Mouse (Mus musculus): Measurements from ENCODE around the gene Ubald2. TPM values are rescaled to one million over a fixed set of nuclear protein-coding genes. Genes with fewer than 3 reads are reported as not detected.

The Ubald2 gene
- polyA plus RNA-seq, 1 experiment, result 377 TPM

- peaks cover 4% of the 10 kb centered on the region; the same call in 1 of the 2 replicates for H3K9me3 ChIP-seq (ENCODE audit: control insufficient read depth, low read length)
- no peaks in the 10 kb centered on the region for H3K36me3 ChIP-seq (ENCODE audit: control insufficient read depth)
- H3K4me1 ChIP-seq (ENCODE audit: control insufficient read depth), result peaks cover 17% of the 10 kb centered on the region
- no peak for TF ChIP-seq TAL1 (IDR thresholded peaks at IDR 0.05; ENCODE audit: low read length)
- no peak for TF ChIP-seq GATA1 (IDR thresholded peaks at IDR 0.05; ENCODE audit: low read length)
- H3K27me3 ChIP-seq (ENCODE audit: control insufficient read depth), result peaks cover 58% of the 10 kb centered on the region
- H3K4me3 ChIP-seq (replicated peaks), result peak within 1 kb of the TSS; percentile 64
These were observed 20.8 kb upstream of the Ubald2 start, which contains the start of gene Rnf157 for GRCm38 (mm10) chr11:116412904-116413630. Gene Rnf157 (minus strand): TSS chr11:116413032.

GRCm38 (mm10) chr11:116413631-116414022 lies 20.3 kb upstream of the Ubald2 start:
- Histone ChIP-seq H3K36me3 (ENCODE audit: control insufficient read depth) (no peaks in the 10 kb centered on the region), H3K9me3 (ENCODE audit: control insufficient read depth, low read length) (peaks cover 4% of the 10 kb centered on the region; the same call in 1 of the 2 replicates), H3K4me3 (replicated peaks) (no peak overlapping the region), H3K27me3 (ENCODE audit: control insufficient read depth) (peaks cover 57% of the 10 kb centered on the region), H3K4me1 (ENCODE audit: control insufficient read depth) (peaks cover 17% of the 10 kb centered on the region)
- TF ChIP-seq GATA1 (IDR thresholded peaks at IDR 0.05; ENCODE audit: low read length) (no peak), TAL1 (IDR thresholded peaks at IDR 0.05; ENCODE audit: low read length) (no peak)

GRCm38 (mm10) chr11:116416196-116416943 lies 17.5 kb upstream of the Ubald2 start:
- TF ChIP-seq TAL1 (IDR thresholded peaks at IDR 0.05; ENCODE audit: low read length), result no peak
- TF ChIP-seq GATA1 (IDR thresholded peaks at IDR 0.05; ENCODE audit: low read length), result no peak
- peaks cover 42% of the 10 kb centered on the region for H3K27me3 ChIP-seq (ENCODE audit: control insufficient read depth)
- peaks cover 17% of the 10 kb centered on the region for H3K4me1 ChIP-seq (ENCODE audit: control insufficient read depth)
- peaks cover 4% of the 10 kb centered on the region; the same call in 1 of the 2 replicates for H3K9me3 ChIP-seq (ENCODE audit: control insufficient read depth, low read length)
- no peaks in the 10 kb centered on the region for H3K36me3 ChIP-seq (ENCODE audit: control insufficient read depth)
- H3K4me3 ChIP-seq (replicated peaks), result no peak overlapping the region

- TF ChIP-seq TAL1 (IDR thresholded peaks at IDR 0.05; ENCODE audit: low read length) (no peak), GATA1 (IDR thresholded peaks at IDR 0.05; ENCODE audit: low read length) (no peak)
- Histone ChIP-seq H3K36me3 (ENCODE audit: control insufficient read depth) (no peaks in the 10 kb centered on the region), H3K27me3 (ENCODE audit: control insufficient read depth) (peaks cover 35% of the 10 kb centered on the region), H3K4me3 (replicated peaks) (no peak overlapping the region), H3K4me1 (ENCODE audit: control insufficient read depth) (peaks cover 15% of the 10 kb centered on the region), H3K9me3 (ENCODE audit: control insufficient read depth, low read length) (peaks cover 4% of the 10 kb centered on the region; the same call in 1 of the 2 replicates)
These were observed 16.8 kb upstream of the Ubald2 start for GRCm38 (mm10) chr11:116417054-116417453.

- Histone ChIP-seq H3K36me3 (ENCODE audit: control insufficient read depth) (no peaks in the 10 kb centered on the region), H3K4me1 (ENCODE audit: control insufficient read depth) (peaks cover 2% of the 10 kb centered on the region), H3K4me3 (replicated peaks) (no peak overlapping the region), H3K27me3 (ENCODE audit: control insufficient read depth) (peaks cover 23% of the 10 kb centered on the region), H3K9me3 (ENCODE audit: control insufficient read depth, low read length) (no peaks in the 10 kb centered on the region)
- TF ChIP-seq TAL1 (IDR thresholded peaks at IDR 0.05; ENCODE audit: low read length) (no peak), GATA1 (IDR thresholded peaks at IDR 0.05; ENCODE audit: low read length) (no peak)
These were observed 15.6 kb upstream of the Ubald2 start for GRCm38 (mm10) chr11:116418194-116418840.

GRCm38 (mm10) chr11:116418841-116419462 lies 14.9 kb upstream of the Ubald2 start:
- Histone ChIP-seq H3K9me3 (ENCODE audit: control insufficient read depth, low read length) (no peaks in the 10 kb centered on the region), H3K4me1 (ENCODE audit: control insufficient read depth) (peaks cover 2% of the 10 kb centered on the region), H3K36me3 (ENCODE audit: control insufficient read depth) (no peaks in the 10 kb centered on the region), H3K4me3 (replicated peaks) (no peak overlapping the region), H3K27me3 (ENCODE audit: control insufficient read depth) (peaks cover 16% of the 10 kb centered on the region)
- TF ChIP-seq GATA1 (IDR thresholded peaks at IDR 0.05; ENCODE audit: low read length), result no peak
- TF ChIP-seq TAL1 (IDR thresholded peaks at IDR 0.05; ENCODE audit: low read length), result no peak

- Histone ChIP-seq H3K4me1 (ENCODE audit: control insufficient read depth) (peaks cover 7% of the 10 kb centered on the region), H3K4me3 (replicated peaks) (no peak overlapping the region), H3K36me3 (ENCODE audit: control insufficient read depth) (no peaks in the 10 kb centered on the region), H3K9me3 (ENCODE audit: control insufficient read depth, low read length) (no peaks in the 10 kb centered on the region), H3K27me3 (ENCODE audit: control insufficient read depth) (no peaks in the 10 kb centered on the region; the same call in 1 of the 2 replicates)
- TF ChIP-seq GATA1 (IDR thresholded peaks at IDR 0.05; ENCODE audit: low read length) (no peak), TAL1 (IDR thresholded peaks at IDR 0.05; ENCODE audit: low read length) (no peak)
These were observed 12.8 kb upstream of the Ubald2 start for GRCm38 (mm10) chr11:116421102-116421501.

- H3K9me3 ChIP-seq (ENCODE audit: control insufficient read depth, low read length), result no peaks in the 10 kb centered on the region
- no peaks in the 10 kb centered on the region for H3K27me3 ChIP-seq (ENCODE audit: control insufficient read depth)
- TF ChIP-seq GATA1 (IDR thresholded peaks at IDR 0.05; ENCODE audit: low read length) (no peak), TAL1 (IDR thresholded peaks at IDR 0.05; ENCODE audit: low read length) (no peak)
- no peaks in the 10 kb centered on the region for H3K36me3 ChIP-seq (ENCODE audit: control insufficient read depth)
- peaks cover 7% of the 10 kb centered on the region for H3K4me1 ChIP-seq (ENCODE audit: control insufficient read depth)
- no peak overlapping the region for H3K4me3 ChIP-seq (replicated peaks)
These were observed 11.3 kb upstream of the Ubald2 start for GRCm38 (mm10) chr11:116422562-116422961.

Data from erythroblast, embryonic 14.5 days (primary cell).